In the genomic region with DNA sequence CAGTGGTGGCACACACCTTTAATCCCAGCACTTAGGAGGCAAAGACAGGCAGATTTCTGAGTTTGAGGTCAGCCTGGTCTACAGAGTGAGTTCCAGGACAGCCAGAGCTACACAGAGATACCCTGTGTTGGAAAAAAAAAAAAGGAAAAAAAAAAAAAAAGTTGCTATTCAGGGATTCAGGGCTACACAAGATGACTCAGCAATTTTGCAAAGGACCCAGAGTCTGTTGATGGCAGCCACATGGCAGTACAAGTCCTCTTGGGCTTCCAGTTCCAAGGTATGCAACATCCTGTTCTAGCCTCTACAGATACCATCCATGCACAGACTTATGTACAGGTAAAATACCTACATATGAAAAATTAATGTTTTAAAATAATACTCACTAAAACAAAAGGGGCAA, we compare ENCODE assay signal across 22 mouse cellular contexts.
"Had no signal": no experiment of that assay in that cellular context is flagged by ENCODE, and none has a peak within 500 bp of the region (broad histone marks: within the 10 kb centered on the region; RNA-seq: fewer than 3 reads in every experiment).

No protein-coding gene starts in this region.

- H3K27ac ChIP-seq: lung, embryonic 15.5 days; macrophage; midbrain, embryonic 12.5 days; neural tube, embryonic 13.5 days; neural tube, embryonic 15.5 days; stomach, embryonic 15.5 days; stomach, postnatal 0 days had no signal

- H3K36me3 ChIP-seq: lung, embryonic 15.5 days; midbrain, embryonic 12.5 days; neural tube, embryonic 13.5 days; neural tube, embryonic 15.5 days; stomach, embryonic 15.5 days had no signal

- H3K9ac ChIP-seq: liver, postnatal 0 days; lung, embryonic 15.5 days; midbrain, embryonic 12.5 days; neural tube, embryonic 13.5 days; neural tube, embryonic 15.5 days; stomach, embryonic 15.5 days had no signal

- H3K4me1 ChIP-seq: lung, embryonic 15.5 days; midbrain, embryonic 12.5 days; neural tube, embryonic 13.5 days; neural tube, embryonic 15.5 days; stomach, embryonic 15.5 days had no signal

- H3K9me3 ChIP-seq: lung, embryonic 15.5 days; megakaryocyte, embryonic 14.5 days; midbrain, embryonic 12.5 days; neural tube, embryonic 13.5 days; neural tube, embryonic 15.5 days; stomach, embryonic 15.5 days had no signal

- H3K27me3 ChIP-seq: lung, embryonic 15.5 days; megakaryocyte, embryonic 14.5 days; midbrain, embryonic 12.5 days; neural tube, embryonic 13.5 days; neural tube, embryonic 15.5 days; stomach, embryonic 15.5 days had no signal

- H3K4me3 ChIP-seq: lung, embryonic 15.5 days; megakaryocyte, embryonic 14.5 days; midbrain, embryonic 12.5 days; myocyte; neural tube, embryonic 13.5 days; neural tube, embryonic 15.5 days; stomach, embryonic 15.5 days had no signal

- DNase-seq: liver, postnatal 0 days; lung, adult 2 months; lung, postnatal 14 days; lung, postnatal 36 days; midbrain, embryonic 14.5 days; retina, postnatal 1 day; right cerebral cortex, adult 18-20 months; right cerebral cortex, postnatal 14 days; thymus, adult 2 months; thymus, postnatal 25 days; thymus, postnatal 4 days had no signal

- ATAC-seq: liver, postnatal 0 days; lung, postnatal 0 days; midbrain, embryonic 16.5 days had no signal

- H3K4me2 ChIP-seq: lung, embryonic 15.5 days; midbrain, embryonic 12.5 days; neural tube, embryonic 13.5 days; neural tube, embryonic 15.5 days; stomach, embryonic 15.5 days had no signal
